Mouse (Mus musculus) limb, embryonic 10.5 days (tissue): ENCODE measurements at regions not wholly inside any gene's neighbourhood (a gene's known extent, or its start where the extent isn't known, plus 50 kb on each side); places are given as distances from the start of the nearest gene placed in this dataset.
A peak's percentile ranks its signal among the peaks of the same experiment; 100 is the strongest.

Experiments
- DNase-seq: peaks from one replicate; pipeline ENCODE4 v3.0.0-alpha.2; 2017; ENCODE audit warnings: low spot score
- H3K27ac ChIP-seq: fragments of 300-500 bp; sonication (generic); 2 replicates; pipeline ENCODE4 v1.5.1; 2016; ENCODE audit warnings: mild to moderate bottlenecking
- H3K27me3 ChIP-seq: fragments of 300-500 bp; sonication (generic); 2 replicates; pipeline ENCODE4 v1.6.1; 2016; ENCODE audit warnings: low read depth, mild to moderate bottlenecking; ENCODE audit not compliant: poor library complexity, severe bottlenecking
- H3K36me3 ChIP-seq: fragments of 300-500 bp; sonication (generic); 2 replicates; pipeline ENCODE4 v1.6.1; 2016; ENCODE audit warnings: mild to moderate bottlenecking, moderate library complexity
- H3K4me1 ChIP-seq: fragments of 300-500 bp; sonication (generic); 2 replicates; pipeline ENCODE4 v1.6.1; 2016
- H3K4me3 ChIP-seq: fragments of 300-500 bp; sonication (generic); 2 replicates; pipeline ENCODE4 v1.5.1; 2016; ENCODE audit warnings: mild to moderate bottlenecking, moderate library complexity
- H3K9me3 ChIP-seq: fragments of 300-500 bp; sonication (generic); replicated peaks from 2 replicates; pipeline ENCODE4 v1.6.1; 2016; ENCODE audit warnings: mild to moderate bottlenecking
- WGBS: fragments of 180-500 bp; shearing (Covaris S2); methylation state at CpG from one replicate; pipeline ENCODE4 v1.1.7; 2016; 5-methylcytosine and 5-hydroxymethylcytosine counted together

- Histone ChIP-seq H3K4me1 (no peaks in the 10 kb centered on the region), H3K9me3 (no peaks in the 10 kb centered on the region), H3K36me3 (no peaks in the 10 kb centered on the region), H3K27ac (no peak overlapping the region), H3K27me3 (no peaks in the 10 kb centered on the region), H3K4me3 (no peak overlapping the region)
- DNase-seq = no peak
- WGBS = 38% methylated on average over 1 of the region's 1 CpGs
These were observed 326.1 kb upstream of the Fam98a start for GRCm38 (mm10) chr17:75877848-75878247.

- no peak overlapping the region for H3K4me3 ChIP-seq
- H3K4me1 ChIP-seq = no peaks in the 10 kb centered on the region
- WGBS = 88% methylated on average over 7 of the region's 7 CpGs
These were observed 325.1 kb upstream of the Fam98a start for GRCm38 (mm10) chr17:75876895-75877294.

GRCm38 (mm10) chr17:75874535-75874934, 322.8 kb upstream of the Fam98a start:
- no peaks in the 10 kb centered on the region for H3K27me3 ChIP-seq
- H3K4me1 ChIP-seq = no peaks in the 10 kb centered on the region
- no peak for DNase-seq
- 82% methylated on average over 6 of the region's 6 CpGs for WGBS
- no peaks in the 10 kb centered on the region for H3K9me3 ChIP-seq
- H3K27ac ChIP-seq = no peak overlapping the region
- no peak overlapping the region for H3K4me3 ChIP-seq
- H3K36me3 ChIP-seq = no peaks in the 10 kb centered on the region

More at GRCm38 (mm10) chr17:75876895-75877294, 325.1 kb upstream of the Fam98a start:
- Histone ChIP-seq H3K27ac (no peak overlapping the region), H3K36me3 (no peaks in the 10 kb centered on the region), H3K27me3 (no peaks in the 10 kb centered on the region), H3K9me3 (no peaks in the 10 kb centered on the region)
- no peak for DNase-seq

- H3K27me3 ChIP-seq = no peaks in the 10 kb centered on the region
- no peaks in the 10 kb centered on the region for H3K36me3 ChIP-seq
- H3K4me1 ChIP-seq = no peaks in the 10 kb centered on the region
- no peak overlapping the region for H3K4me3 ChIP-seq
- no peak for DNase-seq
- H3K27ac ChIP-seq = no peak overlapping the region
- WGBS = 83% methylated on average over 2 of the region's 2 CpGs
- no peaks in the 10 kb centered on the region for H3K9me3 ChIP-seq
These were observed 318.7 kb upstream of the Fam98a start for GRCm38 (mm10) chr17:75870492-75870891.

- Histone ChIP-seq H3K27me3 (no peaks in the 10 kb centered on the region), H3K9me3 (no peaks in the 10 kb centered on the region), H3K4me1 (no peaks in the 10 kb centered on the region), H3K4me3 (no peak overlapping the region), H3K27ac (no peak overlapping the region), H3K36me3 (no peaks in the 10 kb centered on the region)
- 64% methylated on average over 8 of the region's 8 CpGs for WGBS
- DNase-seq = no peak
These were observed 305.3 kb upstream of the Fam98a start for GRCm38 (mm10) chr17:75857015-75857414.

DNA sequence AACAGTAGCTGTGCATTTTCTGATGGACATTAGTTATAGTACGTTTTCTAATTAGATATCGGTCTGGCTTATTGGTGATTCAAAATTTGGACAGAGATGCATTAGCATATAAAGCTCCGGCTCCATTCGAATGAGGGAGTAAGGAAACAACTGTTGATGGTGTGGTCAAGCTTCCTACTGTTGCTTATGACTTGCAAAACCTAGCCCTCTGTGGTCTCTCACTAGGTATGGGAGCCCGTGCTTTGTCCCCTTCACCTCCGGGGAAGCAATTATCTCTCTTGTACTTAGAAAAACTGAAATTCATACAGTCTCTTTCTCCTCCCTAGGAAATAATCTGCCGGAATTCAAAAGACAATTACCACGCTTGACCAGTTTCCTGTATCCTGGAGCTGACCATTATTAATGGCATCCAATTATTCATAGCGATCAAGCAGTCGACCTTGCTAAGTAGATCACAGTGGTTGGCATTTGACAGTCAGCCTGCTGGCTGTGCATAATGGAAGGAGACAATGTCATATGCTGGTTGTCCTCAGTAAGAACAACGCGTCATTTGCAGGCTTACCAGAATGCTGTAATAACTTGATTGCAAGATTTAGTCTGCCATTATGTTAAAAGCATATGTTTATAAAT, 264.4 kb upstream of the Fam98a start:
- no peaks in the 10 kb centered on the region for H3K4me1 ChIP-seq
- no peak overlapping the region for H3K27ac ChIP-seq
- DNase-seq = no peak
- no peaks in the 10 kb centered on the region for H3K36me3 ChIP-seq
- H3K27me3 ChIP-seq = no peaks in the 10 kb centered on the region
- H3K9me3 ChIP-seq = no peaks in the 10 kb centered on the region
- H3K4me3 ChIP-seq = no peak overlapping the region
- WGBS = 86% methylated on average over 12 of the region's 12 CpGs

- no peaks in the 10 kb centered on the region for H3K4me1 ChIP-seq
These were observed 260.4 kb upstream of the Fam98a start for GRCm38 (mm10) chr17:75812163-75812562.

DNA sequence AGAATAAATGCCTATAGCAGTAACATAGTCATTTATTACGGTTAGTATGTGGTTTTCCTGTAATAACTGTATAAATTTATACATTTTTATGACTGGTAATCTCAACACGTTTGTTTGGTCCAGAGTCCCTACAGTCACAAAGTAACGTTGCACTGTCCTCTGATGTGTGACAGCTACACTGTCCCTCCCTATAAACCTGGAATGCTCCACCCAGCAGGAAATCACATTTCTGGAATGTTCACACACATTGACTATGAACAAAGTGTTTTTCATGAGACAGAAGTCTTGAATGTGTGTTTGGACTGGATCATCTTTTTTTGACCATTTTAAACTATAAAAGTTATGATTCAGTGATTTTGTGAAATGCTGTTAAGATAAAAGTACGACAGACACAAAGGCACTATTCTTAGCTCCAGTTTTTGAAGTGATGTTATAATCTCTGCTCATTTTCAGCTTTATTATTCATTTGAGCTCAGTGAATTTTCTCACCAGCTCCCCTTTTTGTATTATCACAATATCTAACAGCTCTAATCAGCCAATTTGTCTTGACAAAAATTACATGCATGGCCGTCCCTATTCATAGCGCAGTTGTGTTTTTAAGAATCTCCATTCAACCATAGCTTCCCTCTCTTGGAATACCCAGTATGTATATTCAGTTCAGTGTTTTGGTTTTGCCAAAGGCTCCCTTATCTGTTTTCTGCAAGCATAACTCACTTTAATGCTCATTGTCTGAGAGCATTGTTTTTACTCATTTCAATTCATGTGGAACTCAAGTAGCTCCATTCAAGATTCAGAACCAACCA, 257.0 kb upstream of the Fam98a start:
- WGBS = 87% methylated on average over 6 of the region's 6 CpGs
- Histone ChIP-seq H3K27ac (no peak overlapping the region), H3K36me3 (no peaks in the 10 kb centered on the region), H3K4me3 (no peak overlapping the region), H3K27me3 (no peaks in the 10 kb centered on the region), H3K4me1 (no peaks in the 10 kb centered on the region), H3K9me3 (no peaks in the 10 kb centered on the region)
- no peak for DNase-seq

More at GRCm38 (mm10) chr17:75812163-75812562, 260.4 kb upstream of the Fam98a start:
- Histone ChIP-seq H3K9me3 (no peaks in the 10 kb centered on the region), H3K27ac (no peak overlapping the region), H3K4me3 (no peak overlapping the region), H3K36me3 (no peaks in the 10 kb centered on the region), H3K27me3 (no peaks in the 10 kb centered on the region)
- no peak for DNase-seq
- WGBS = 90% methylated on average over 3 of the region's 3 CpGs

DNA sequence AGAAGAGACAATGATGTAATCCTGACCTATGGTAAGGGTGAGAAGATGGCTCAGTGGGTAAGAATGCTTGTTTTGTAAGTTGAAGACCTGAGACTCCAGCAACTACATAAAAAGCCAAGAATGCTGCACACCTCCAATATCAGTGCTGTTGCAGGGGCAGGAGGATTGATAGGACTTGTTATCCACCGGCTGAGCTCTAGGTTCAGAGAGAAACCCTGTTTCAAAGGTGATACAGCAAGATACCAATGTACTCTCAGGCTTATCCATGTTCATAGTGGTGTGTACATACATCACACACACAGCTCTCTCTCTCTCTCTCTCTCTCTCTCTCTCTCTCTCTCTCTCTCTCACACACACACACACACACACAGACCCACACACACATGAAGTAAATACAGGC, 256.3 kb upstream of the Fam98a start:
- no peaks in the 10 kb centered on the region for H3K9me3 ChIP-seq
- no peak overlapping the region for H3K4me3 ChIP-seq
- no peak overlapping the region for H3K27ac ChIP-seq
- no peaks in the 10 kb centered on the region for H3K4me1 ChIP-seq
- WGBS = 64% methylated on average over 1 of the region's 1 CpGs
- DNase-seq = no peak
- no peaks in the 10 kb centered on the region for H3K27me3 ChIP-seq
- H3K36me3 ChIP-seq = no peaks in the 10 kb centered on the region

GRCm38 (mm10) chr17:75804358-75804757, 252.6 kb upstream of the Fam98a start:
- Histone ChIP-seq H3K27me3 (no peaks in the 10 kb centered on the region), H3K4me1 (no peaks in the 10 kb centered on the region)

GRCm38 (mm10) chr17:75796380-75796779, 244.6 kb upstream of the Fam98a start:
- Histone ChIP-seq H3K36me3 (no peaks in the 10 kb centered on the region), H3K9me3 (no peaks in the 10 kb centered on the region), H3K4me1 (no peaks in the 10 kb centered on the region), H3K27ac (no peak overlapping the region), H3K4me3 (no peak overlapping the region), H3K27me3 (no peaks in the 10 kb centered on the region)
- 94% methylated on average over 3 of the region's 3 CpGs for WGBS
- DNase-seq = no peak

More at GRCm38 (mm10) chr17:75804358-75804757, 252.6 kb upstream of the Fam98a start:
- H3K4me3 ChIP-seq = no peak overlapping the region
- H3K27ac ChIP-seq = no peak overlapping the region
- no peak for DNase-seq
- H3K36me3 ChIP-seq = no peaks in the 10 kb centered on the region
- H3K9me3 ChIP-seq = no peaks in the 10 kb centered on the region
- 75% methylated on average over 1 of the region's 1 CpGs for WGBS

GRCm38 (mm10) chr17:75795772-75796171, 244.0 kb upstream of the Fam98a start:
- 88% methylated on average over 3 of the region's 3 CpGs for WGBS
- Histone ChIP-seq H3K27ac (no peak overlapping the region), H3K4me1 (no peaks in the 10 kb centered on the region), H3K27me3 (no peaks in the 10 kb centered on the region), H3K9me3 (no peaks in the 10 kb centered on the region), H3K4me3 (no peak overlapping the region), H3K36me3 (no peaks in the 10 kb centered on the region)
- DNase-seq = no peak

- WGBS = 50% methylated on average over 2 of the region's 2 CpGs
- Histone ChIP-seq H3K4me1 (no peaks in the 10 kb centered on the region), H3K27me3 (no peaks in the 10 kb centered on the region), H3K9me3 (no peaks in the 10 kb centered on the region), H3K4me3 (no peak overlapping the region), H3K36me3 (no peaks in the 10 kb centered on the region), H3K27ac (no peak overlapping the region)
- DNase-seq = peak; percentile 38
These were observed 228.0 kb upstream of the Fam98a start for GRCm38 (mm10) chr17:75779770-75780169.
